Mouse (Mus musculus): ENCODE measurements around the gene Hivep3.

- TF ChIP-seq POLR2A (IDR thresholded peaks at IDR 0.05; ENCODE audit: control insufficient read depth, extremely low read depth, insufficient read depth, low read length, poor library complexity) (no peak), CTCF (IDR thresholded peaks at IDR 0.05; ENCODE audit: borderline replicate concordance, control insufficient read depth, extremely low read depth, insufficient read depth, low read length, poor library complexity) (no peak)
Observed at GRCm38 (mm10) chr4:120180535-120180934, 447.0 kb downstream of the Hivep3 start.

All from thymus, adult 2 months (tissue).